Mouse (Mus musculus): ENCODE results near the gene Pgm3.

Pgm3 gene

DNA sequence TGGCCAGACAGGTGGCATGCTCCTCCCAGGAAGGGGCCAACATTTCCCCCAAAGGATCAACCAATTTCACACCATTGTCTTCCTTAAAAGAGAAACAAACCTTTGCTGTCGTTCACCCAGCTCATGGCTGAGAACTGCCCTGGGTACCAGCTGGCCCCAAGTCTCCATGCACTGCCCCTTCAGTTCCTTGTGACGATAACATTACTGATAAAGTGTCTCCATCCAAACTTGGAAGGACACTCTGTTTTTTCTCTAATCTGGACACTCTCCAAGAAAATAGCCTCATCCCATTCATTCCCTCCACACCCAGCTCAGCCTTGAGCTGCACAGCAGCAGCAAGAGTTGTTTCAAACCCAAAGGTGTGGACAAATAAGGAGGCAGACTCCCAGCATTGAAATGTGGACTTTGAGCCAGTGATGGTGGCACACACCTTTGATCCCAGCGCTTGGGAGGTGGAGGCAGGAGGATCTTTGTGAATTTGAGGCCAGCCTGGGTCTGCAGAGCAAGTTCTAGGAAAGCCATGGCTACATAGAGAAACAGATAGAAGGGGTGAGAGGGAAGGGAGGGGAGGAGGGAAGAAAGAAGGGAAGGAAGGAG, 2.2 kb downstream of the Pgm3 start:
- DNase-seq (ENCODE audit: low spot score in 2 of 2) = no peak

DNA sequence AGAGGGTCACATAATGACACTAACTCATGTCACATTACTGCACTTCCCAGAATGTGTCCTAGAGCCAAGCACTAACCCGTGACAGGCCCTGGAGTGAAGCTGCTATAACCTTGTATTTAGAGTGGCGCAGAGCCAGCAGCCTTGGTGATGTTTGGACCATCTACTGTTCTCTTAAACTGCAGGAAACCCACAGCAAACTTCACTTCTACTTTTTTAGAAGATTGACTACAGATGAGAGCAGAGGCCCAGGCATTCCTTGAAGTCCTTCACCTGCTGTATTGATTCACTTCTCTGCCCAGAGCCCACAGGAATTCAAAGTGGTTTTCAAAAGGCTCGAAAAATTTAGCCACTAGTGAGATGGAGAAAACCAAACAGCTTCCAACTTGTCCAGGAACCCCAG, 11.1 kb downstream of the Pgm3 start:
- DNase-seq (ENCODE audit: low spot score in 2 of 2) = no peak

DNA sequence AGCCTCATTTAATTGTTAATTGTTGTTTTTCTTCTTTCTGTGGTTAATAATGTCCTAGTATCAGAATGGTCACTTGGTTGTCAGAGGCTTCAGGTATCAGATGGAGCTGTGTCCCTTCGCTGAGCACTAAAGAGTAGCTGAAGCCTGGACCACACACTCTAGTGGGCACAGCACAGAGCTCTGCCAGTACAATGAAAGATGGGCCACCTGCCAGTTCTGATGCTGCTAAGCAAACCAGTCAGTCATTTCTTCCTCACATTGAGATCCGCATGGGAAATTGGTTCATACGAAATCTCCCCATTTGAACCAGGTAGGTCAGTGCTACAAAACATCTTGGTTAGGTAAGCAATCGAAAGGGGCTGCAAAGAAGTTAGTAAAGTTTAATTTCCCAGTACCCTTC, 17.0 kb downstream of the Pgm3 start:
- no peak for DNase-seq (ENCODE audit: low spot score in 2 of 2)

DNA sequence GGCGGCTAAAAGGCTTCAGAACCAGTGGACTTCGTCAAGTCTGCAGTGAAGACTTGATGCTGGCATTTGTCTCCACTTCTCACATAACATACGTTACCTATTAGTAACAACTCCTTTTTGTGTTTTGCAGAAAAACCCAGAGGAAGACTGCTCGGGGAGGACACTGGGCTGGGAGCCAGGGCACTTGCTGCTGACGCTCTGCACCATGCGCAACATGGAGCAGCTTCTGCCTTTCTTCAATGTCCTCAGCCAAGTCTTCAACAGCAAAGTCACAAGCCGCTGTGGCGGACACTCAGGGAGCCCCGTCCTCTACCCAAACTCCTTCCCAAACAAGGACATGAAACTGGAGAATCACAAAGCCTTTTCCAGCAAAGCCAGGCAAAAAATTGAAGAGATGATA, 17.8 kb downstream of the Pgm3 start:
- no peak for DNase-seq (ENCODE audit: low spot score in 2 of 2)

DNA sequence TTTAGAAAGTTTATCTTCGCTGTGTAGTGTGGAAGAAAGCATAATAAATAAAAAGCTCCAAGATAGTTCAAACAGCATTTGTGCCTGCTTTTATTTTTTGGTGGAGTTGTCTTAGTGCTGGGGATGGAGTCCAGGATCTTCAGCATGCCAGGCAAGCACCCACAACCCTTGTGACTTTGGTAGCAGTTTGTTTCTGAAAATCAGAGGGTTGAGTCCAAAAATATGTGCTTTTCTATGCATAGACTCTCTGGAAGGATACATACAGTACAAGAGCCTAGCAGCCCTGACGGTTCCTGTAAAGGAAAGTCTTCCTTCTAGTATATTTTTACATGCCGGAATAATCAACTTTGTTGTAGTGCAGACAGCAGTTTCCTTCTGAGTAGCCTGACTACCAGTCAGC, 20.9 kb downstream of the Pgm3 start:
- no peak for DNase-seq (ENCODE audit: low spot score in 2 of 2)

DNA sequence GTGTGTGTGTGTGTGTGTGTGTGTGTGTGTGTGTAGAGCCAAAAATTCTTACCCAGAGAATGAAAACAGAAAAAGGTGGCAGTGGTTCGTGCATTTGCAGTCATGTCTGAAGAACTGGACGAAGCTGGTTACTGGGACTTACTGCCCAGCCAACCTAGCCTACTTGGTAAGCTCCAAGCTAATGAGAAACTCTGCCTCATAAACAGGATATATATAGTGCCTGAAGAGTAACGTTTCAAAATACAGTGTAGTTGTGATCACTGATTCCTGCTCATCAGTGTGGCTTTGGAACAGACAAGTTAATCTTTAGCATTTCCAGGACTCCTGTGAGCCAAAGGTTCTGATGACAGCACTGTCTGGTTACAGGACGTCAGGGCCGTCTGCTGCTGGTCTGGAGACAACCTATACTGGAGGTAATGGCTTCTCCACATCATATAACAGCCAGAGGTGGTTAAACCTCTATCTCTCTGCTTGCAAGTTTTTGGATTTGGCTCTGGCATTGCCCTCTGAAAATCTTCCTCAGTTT, 21.9 kb downstream of the Pgm3 start:
- DNase-seq (ENCODE audit: low spot score in 2 of 2) = no peak

DNA sequence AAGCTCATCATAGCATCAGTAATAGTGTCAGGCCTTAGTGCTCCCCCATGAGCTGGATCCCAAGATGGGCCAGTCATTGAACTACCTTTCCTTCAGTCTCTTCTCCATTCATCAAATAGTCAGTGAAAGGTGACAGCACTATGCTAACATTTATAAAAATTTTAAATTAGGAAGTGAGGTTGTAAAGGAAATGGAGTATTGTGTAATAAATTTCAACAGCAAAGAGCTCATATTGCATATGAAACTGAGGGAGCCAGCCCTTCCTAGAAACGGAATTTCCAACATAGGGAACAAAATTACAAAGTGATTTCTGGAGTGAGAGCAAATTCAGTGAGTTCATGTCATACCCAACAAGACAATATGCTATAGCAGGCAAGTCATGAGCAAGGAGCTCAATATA, 27.1 kb downstream of the Pgm3 start:
- no peak for DNase-seq (ENCODE audit: low spot score in 2 of 2)

DNA sequence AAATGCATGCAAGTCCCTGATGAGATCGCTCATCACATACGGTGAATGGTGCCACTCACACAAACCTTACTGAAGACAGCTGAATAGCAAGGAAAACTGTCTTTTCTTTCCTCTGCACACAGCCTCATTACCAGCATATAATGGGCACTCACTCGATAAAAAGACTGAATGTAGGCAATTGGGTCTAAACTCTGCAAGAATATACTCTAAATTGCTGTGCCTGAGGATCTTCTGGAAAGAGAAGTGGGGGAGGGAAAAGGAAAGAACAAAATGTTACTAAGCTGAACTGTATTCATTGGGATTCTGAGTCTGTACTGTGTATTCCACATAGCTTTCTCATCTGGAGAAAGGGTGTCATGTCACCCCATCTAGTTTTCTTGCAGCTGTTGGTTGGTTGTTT, 28.2 kb downstream of the Pgm3 start:
- no peak for DNase-seq (ENCODE audit: low spot score in 2 of 2)

DNA sequence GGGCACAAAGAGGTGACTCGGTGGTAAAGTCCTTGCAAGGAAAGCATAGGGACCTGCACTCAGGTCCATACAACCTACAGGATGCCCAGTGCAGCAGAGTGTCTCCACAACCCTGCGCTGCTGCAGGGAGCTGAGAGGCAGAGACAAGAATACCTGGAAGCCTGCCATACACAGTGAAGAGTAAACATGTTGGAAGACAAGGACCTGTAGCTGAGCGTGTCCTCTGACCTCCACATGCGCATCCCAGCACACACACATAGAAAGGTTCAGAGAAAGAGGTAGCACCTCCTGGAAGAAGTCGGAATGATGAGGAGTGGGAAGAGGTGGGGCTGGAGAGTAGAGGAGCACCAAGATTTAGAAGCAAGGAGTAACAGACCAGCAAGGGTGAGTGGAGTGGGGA, 37.6 kb downstream of the Pgm3 start:
- no peak for DNase-seq (ENCODE audit: low spot score in 2 of 2)

DNA sequence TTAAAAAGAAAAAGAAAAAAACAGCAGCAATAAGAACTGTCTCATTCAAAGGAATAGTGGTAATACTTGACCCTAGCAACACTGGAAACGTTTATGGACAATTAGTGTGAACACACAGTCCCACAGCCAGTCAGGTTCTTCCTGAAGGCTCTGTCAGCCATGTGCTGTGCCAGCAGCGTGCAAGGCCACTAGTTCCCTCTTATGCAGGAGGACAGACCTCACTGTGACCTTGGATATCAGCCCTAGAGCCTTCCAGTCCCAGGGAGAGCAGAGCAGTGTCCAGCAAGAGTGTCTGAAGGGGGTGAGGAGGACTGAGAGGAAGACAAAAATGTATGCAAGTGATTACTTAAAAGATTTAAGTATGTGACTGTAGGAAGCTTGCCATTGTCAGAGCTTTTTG, 46.0 kb downstream of the Pgm3 start:
- no peak for DNase-seq (ENCODE audit: low spot score in 2 of 2)

DNA sequence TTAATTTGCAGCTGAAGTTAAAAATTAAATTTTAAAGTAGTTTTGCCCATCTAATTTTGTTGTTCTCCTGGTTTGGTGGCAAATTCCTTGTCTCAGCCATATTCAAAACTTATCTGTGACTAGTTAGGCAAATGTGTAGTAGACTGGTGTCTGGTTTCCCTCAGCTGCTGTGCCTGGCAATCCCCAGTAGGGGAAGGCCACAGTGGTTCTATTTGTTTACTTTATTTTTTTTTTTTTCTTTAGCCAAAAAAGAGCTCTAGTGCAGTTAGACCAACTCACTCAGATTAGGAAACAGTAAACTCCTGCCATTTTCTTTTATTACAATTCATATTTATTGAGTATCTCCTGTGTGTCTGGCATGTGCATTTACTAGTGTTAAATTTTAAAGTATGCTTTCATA, 49.3 kb downstream of the Pgm3 start:
- no peak for DNase-seq (ENCODE audit: low spot score in 2 of 2)

DNA sequence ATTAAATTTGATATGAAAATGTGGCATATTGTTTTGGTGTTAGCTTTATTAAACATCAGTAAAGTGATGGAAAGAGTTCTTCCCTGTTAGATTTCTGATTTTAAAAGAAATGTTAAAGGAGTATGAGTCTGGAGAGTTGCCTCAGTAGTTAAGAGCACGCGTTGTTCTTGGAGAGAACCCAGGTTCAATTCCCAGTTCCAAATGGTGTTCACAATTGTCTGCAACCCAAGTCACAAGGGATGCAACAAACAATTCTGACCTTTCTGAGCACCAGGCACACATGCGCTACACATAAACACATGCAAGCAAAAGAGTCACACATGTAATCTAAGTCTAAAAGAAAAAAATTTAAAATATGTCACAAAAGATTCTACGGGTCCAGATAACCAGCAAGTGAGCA, 56.8 kb downstream of the Pgm3 start:
- DNase-seq (ENCODE audit: low spot score in 2 of 2) = no peak

DNA sequence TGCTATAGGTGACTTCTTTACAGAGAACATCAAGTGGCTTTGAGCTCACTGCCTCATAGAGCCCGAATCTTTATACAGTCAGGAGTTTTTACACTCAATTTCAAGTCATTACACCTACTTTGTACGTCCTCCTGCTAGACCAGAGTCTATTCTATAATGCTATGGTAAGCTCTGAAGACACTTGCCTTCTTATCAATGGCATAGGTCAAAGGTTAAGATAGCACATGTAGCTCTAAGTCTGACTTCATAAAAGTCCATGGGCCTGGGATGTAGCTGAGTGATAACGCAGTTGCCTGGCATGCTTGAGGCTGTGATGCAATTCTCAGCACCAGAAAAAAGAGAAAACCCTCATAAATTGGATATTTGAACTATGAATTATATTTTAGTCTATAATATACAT, 57.3 kb downstream of the Pgm3 start:
- no peak for DNase-seq (ENCODE audit: low spot score in 2 of 2)

DNA sequence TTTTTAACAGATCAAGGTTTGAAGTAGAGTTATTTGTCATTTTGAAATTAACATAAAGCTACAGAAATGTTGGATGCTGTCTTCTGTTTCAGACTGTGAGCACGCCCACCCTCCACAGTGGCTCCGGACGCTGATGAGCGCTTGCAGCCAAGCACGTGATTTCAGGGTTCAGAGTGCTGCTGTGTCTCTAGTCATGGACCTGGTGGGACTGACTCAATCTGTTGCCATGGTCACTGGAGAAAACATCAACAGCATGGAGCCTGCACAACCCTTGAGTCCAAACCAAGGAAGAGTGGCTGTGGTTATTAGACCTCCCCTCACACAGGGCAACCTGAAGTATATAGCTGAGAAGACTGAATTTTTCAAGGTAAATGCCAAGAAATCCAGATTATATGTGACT, 57.9 kb downstream of the Pgm3 start:
- no peak for DNase-seq (ENCODE audit: low spot score in 2 of 2)

DNA sequence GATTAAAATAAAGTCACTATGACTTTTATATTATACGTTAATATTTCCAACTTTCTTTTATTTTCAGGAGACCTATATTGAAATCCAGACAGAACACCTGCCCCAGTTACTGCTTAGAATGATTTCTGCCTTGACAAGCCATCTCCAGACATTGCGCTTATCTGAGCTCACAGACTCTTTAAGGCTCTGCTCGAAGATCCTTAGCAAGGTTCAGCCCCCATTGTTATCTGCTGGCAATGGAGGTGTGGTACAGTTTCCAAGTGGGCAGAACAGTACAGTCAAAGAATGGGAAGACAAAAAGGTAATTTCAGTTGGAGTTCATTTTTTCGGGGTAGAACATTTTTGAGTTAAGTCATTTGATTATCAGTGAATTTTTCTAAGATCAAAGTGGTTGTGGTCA, 64.2 kb downstream of the Pgm3 start:
- DNase-seq (ENCODE audit: low spot score in 2 of 2) = no peak

Measured in spleen, postnatal 14 days (tissue).